Mouse (Mus musculus) G1E (cell line): ENCODE data around the gene Dnm3.

Experiments used
- CTCF ChIP-seq: IDR thresholded peaks from 2 replicates; pipeline ENCODE4 v1.5.1; 2012; ENCODE audit warnings: low read depth, low read length, inconsistent platforms, mixed read lengths
- GATA1 ChIP-seq: IDR thresholded peaks from 2 replicates; pipeline ENCODE4 v1.6.1; 2012; ENCODE audit warnings: borderline replicate concordance, low read length, inconsistent platforms, mixed read lengths

GRCm38 (mm10) chr1:162043216-162043615 is 434.6 kb downstream of the Dnm3 start:
- no peak for TF ChIP-seq CTCF
- no peak for TF ChIP-seq GATA1
